Mouse (Mus musculus) spleen, adult 12 weeks (tissue): ENCODE measurements around the gene Usp34.
"Not testable (repeated sequence)": the region's sequence is repeated elsewhere in the genome, so short reads cannot be mapped to it uniquely, and the experiment has no call there.

ENCODE experiments used
- DNase-seq: peaks from one replicate; pipeline ENCODE4 v3.0.0; 2022; ENCODE audit warnings: low spot score

Gene Usp34

GRCm38 (mm10) chr11:23498609-23499008, 191.9 kb downstream of the Usp34 start:
- DNase-seq: no peak

- DNase-seq: not testable (repeated sequence)
Measured at GRCm38 (mm10) chr11:23504801-23505200, 198.1 kb downstream of the Usp34 start.

GRCm38 (mm10) chr11:23514785-23515184, 208.1 kb downstream of the Usp34 start:
- not testable (repeated sequence) for DNase-seq

GRCm38 (mm10) chr11:23515315-23515714, 208.6 kb downstream of the Usp34 start:
- no peak for DNase-seq

- DNase-seq: no peak
Measured at GRCm38 (mm10) chr11:23518981-23519380, 212.3 kb downstream of the Usp34 start.

GRCm38 (mm10) chr11:23520473-23521205, 213.9 kb downstream of the Usp34 start, which contains the start of gene 1700093K21Rik:
Gene 1700093K21Rik, minus strand, starts transcription at chr11:23521155.
- DNase-seq: no peak

- DNase-seq: no peak
Measured at GRCm38 (mm10) chr11:23537446-23537845, 230.8 kb downstream of the Usp34 start.
